Comparison of ENCODE assay signal across 21 mouse cellular contexts in genomic region chr12:25394326-25394725, GRCm38 (mm10).
DNase-seq lines count a peak whose midpoint lies in the region; ATAC-seq and TF ChIP-seq lines count a peak whose summit lies in the region.
"Had no signal": no experiment of that assay in that cellular context is flagged by ENCODE, and none has a peak within 500 bp of the region (broad histone marks: within the 10 kb centered on the region; RNA-seq: fewer than 3 reads in every experiment).

No protein-coding gene starts in this region.

- no peak overlapping the region for H3K9ac ChIP-seq in stomach, postnatal 0 days (ENCODE audit: low read length)
- H3K9ac ChIP-seq in forebrain, embryonic 15.5 days (replicated peaks) = no peak overlapping the region
- H3K9ac ChIP-seq: embryonic facial prominence, embryonic 13.5 days; forebrain, embryonic 12.5 days; forebrain, postnatal 0 days; heart, embryonic 13.5 days; hindbrain, embryonic 12.5 days had no signal

- no peaks in the 10 kb centered on the region for H3K9me3 ChIP-seq in stomach, postnatal 0 days (ENCODE audit: control insufficient read depth, low read length)
- no peaks in the 10 kb centered on the region for H3K9me3 ChIP-seq in forebrain, embryonic 15.5 days
- H3K9me3 ChIP-seq: embryonic facial prominence, embryonic 13.5 days; forebrain, embryonic 12.5 days; heart, embryonic 13.5 days; hindbrain, embryonic 12.5 days had no signal

- DNase-seq in heart, adult 11 months = peak; percentile 76
- no peak for DNase-seq in heart, adult 8-10 months (ENCODE audit: low spot score)
- peak; percentile 3 for DNase-seq in T-cell, adult 2 months (ENCODE audit: low spot score)
- peak; percentile 57 to 77 for DNase-seq in natural killer cell, adult 2 months (ENCODE audit: low spot score in 2 of 2)
- DNase-seq in stomach, postnatal 0 days (ENCODE audit: low spot score) = no peak
- no peak for DNase-seq in thymus, postnatal 10 days (ENCODE audit: low spot score in 2 of 2)
- DNase-seq: adrenal gland, postnatal 14 days; cerebellum, adult 11-12 months; cerebellum, adult 9-10 months; cerebellum, postnatal 25 days; forebrain, postnatal 0 days; gastrocnemius, postnatal 14 days; heart, postnatal 36 days had no signal

- H3K4me2 ChIP-seq in stomach, postnatal 0 days (replicated peaks; ENCODE audit: low read depth) = no peak overlapping the region
- no peak overlapping the region for H3K4me2 ChIP-seq in forebrain, embryonic 15.5 days (replicated peaks)
- H3K4me2 ChIP-seq: embryonic facial prominence, embryonic 13.5 days; forebrain, embryonic 12.5 days; heart, embryonic 13.5 days; hindbrain, embryonic 12.5 days had no signal

- ATAC-seq in inflammation-experienced regulatory T-cells, adult 6 months = peak; percentile 50
- no peak for ATAC-seq in stomach, postnatal 0 days (ENCODE audit: low FRiP score, low TSS enrichment)
- no peak for ATAC-seq in forebrain, embryonic 15.5 days (replicated peaks)
- ATAC-seq: forebrain, postnatal 0 days; hindbrain, embryonic 16.5 days had no signal

- no peaks in the 10 kb centered on the region for H3K27me3 ChIP-seq in stomach, postnatal 0 days (ENCODE audit: control insufficient read depth, insufficient read depth, low read length)
- H3K27me3 ChIP-seq in forebrain, embryonic 15.5 days = no peaks in the 10 kb centered on the region
- H3K27me3 ChIP-seq: embryonic facial prominence, embryonic 13.5 days; forebrain, embryonic 12.5 days; heart, embryonic 13.5 days; hindbrain, embryonic 12.5 days had no signal

- H3K4me1 ChIP-seq in stomach, postnatal 0 days (replicated peaks; ENCODE audit: control insufficient read depth, insufficient read depth) = no peaks in the 10 kb centered on the region
- H3K4me1 ChIP-seq in forebrain, embryonic 15.5 days = no peaks in the 10 kb centered on the region
- H3K4me1 ChIP-seq: embryonic facial prominence, embryonic 13.5 days; forebrain, embryonic 12.5 days; heart, embryonic 13.5 days; hindbrain, embryonic 12.5 days had no signal

- no peak overlapping the region for H3K4me3 ChIP-seq in stomach, postnatal 0 days (ENCODE audit: low read depth, low read length)
- no peak overlapping the region for H3K4me3 ChIP-seq in forebrain, embryonic 15.5 days
- H3K4me3 ChIP-seq: embryonic facial prominence, embryonic 13.5 days; forebrain, embryonic 12.5 days; heart, embryonic 13.5 days; hindbrain, embryonic 12.5 days had no signal

- no peak for TF ChIP-seq EP300 in stomach, postnatal 0 days (optimal IDR thresholded peaks at IDR 0.05)

- H3K27ac ChIP-seq in stomach, postnatal 0 days (replicated peaks) = no peak overlapping the region
- H3K27ac ChIP-seq in forebrain, embryonic 15.5 days (replicated peaks) = no peak overlapping the region
- H3K27ac ChIP-seq: embryonic facial prominence, embryonic 13.5 days; forebrain, embryonic 12.5 days; heart, embryonic 13.5 days; hindbrain, embryonic 12.5 days had no signal

- no peak for TF ChIP-seq CTCF in stomach, postnatal 0 days (IDR thresholded peaks at IDR 0.05; ENCODE audit: low read depth)

- WGBS in stomach, postnatal 0 days = 79% methylated on average over 3 of the region's 3 CpGs
- 94% methylated on average over 3 of the region's 3 CpGs for WGBS in forebrain, embryonic 15.5 days

- no peaks in the 10 kb centered on the region for H3K36me3 ChIP-seq in stomach, postnatal 0 days (ENCODE audit: control insufficient read depth, insufficient read depth, low read length)
- H3K36me3 ChIP-seq in forebrain, embryonic 15.5 days = no peaks in the 10 kb centered on the region
- H3K36me3 ChIP-seq: embryonic facial prominence, embryonic 13.5 days; forebrain, embryonic 12.5 days; G1E; heart, embryonic 13.5 days; hindbrain, embryonic 12.5 days had no signal

Comparison
In these comparisons a context has a peak if more than half of its experiments do, and no peak if none do; other contexts are left out.
1. DNase-seq: peak in heart, adult 11 months (single experiment), T-cell, adult 2 months (single experiment) and natural killer cell, adult 2 months (2 of 2); none in heart, adult 8-10 months (single experiment), stomach, postnatal 0 days (single experiment) and thymus, postnatal 10 days (0 of 2).